Mouse (Mus musculus): ENCODE results near the gene Golgb1. TPM values are rescaled to one million over a fixed set of nuclear protein-coding genes. Genes with fewer than 3 reads are reported as not detected.

The Golgb1 gene
- polyA plus RNA-seq, 1 experiment from 2014 or later, result 123 TPM

GRCm38 (mm10) chr16:36924312-36924711, 49.4 kb downstream of the Golgb1 start:
- WGBS, result 91% methylated on average over 8 of the region's 8 CpGs
- Histone ChIP-seq H3K36me3 (ENCODE audit: control insufficient read depth, insufficient read depth, low read length) (peaks cover 42% of the 10 kb centered on the region), H3K9ac (replicated peaks; ENCODE audit: low read depth, low read length) (no peak overlapping the region), H3K27ac (ENCODE audit: low read length) (no peak overlapping the region), H3K4me1 (ENCODE audit: control insufficient read depth, insufficient read depth, low read length) (no peaks in the 10 kb centered on the region), H3K4me2 (replicated peaks; ENCODE audit: low read depth, low read length) (no peak overlapping the region), H3K27me3 (ENCODE audit: control insufficient read depth, insufficient read depth, low read length) (no peaks in the 10 kb centered on the region), H3K4me3 (ENCODE audit: low read depth, low read length) (no peak overlapping the region), H3K9me3 (ENCODE audit: control insufficient read depth, low read depth, low read length) (no peaks in the 10 kb centered on the region)
- no peak for ATAC-seq (ENCODE audit: insufficient number of reproducible peaks, insufficient read depth, low FRiP score, low read depth)

- no peak overlapping the region for H3K9ac ChIP-seq (replicated peaks; ENCODE audit: low read depth, low read length)
- ATAC-seq (ENCODE audit: insufficient number of reproducible peaks, insufficient read depth, low FRiP score, low read depth), result no peak
- H3K4me1 ChIP-seq (ENCODE audit: control insufficient read depth, insufficient read depth, low read length), result no peaks in the 10 kb centered on the region
- H3K4me2 ChIP-seq (replicated peaks; ENCODE audit: low read depth, low read length), result no peak overlapping the region
- H3K27me3 ChIP-seq (ENCODE audit: control insufficient read depth, insufficient read depth, low read length), result no peaks in the 10 kb centered on the region
- 92% methylated on average over 6 of the region's 6 CpGs for WGBS
- H3K4me3 ChIP-seq (ENCODE audit: low read depth, low read length), result no peak overlapping the region
- H3K27ac ChIP-seq (ENCODE audit: low read length), result no peak overlapping the region
- peaks cover 44% of the 10 kb centered on the region for H3K36me3 ChIP-seq (ENCODE audit: control insufficient read depth, insufficient read depth, low read length)
- no peaks in the 10 kb centered on the region for H3K9me3 ChIP-seq (ENCODE audit: control insufficient read depth, low read depth, low read length)
Observed at GRCm38 (mm10) chr16:36925351-36925750, 50.4 kb downstream of the Golgb1 start.

- Histone ChIP-seq H3K36me3 (ENCODE audit: control insufficient read depth, insufficient read depth, low read length) (peaks cover 45% of the 10 kb centered on the region), H3K4me3 (ENCODE audit: low read depth, low read length) (no peak overlapping the region), H3K4me1 (ENCODE audit: control insufficient read depth, insufficient read depth, low read length) (no peaks in the 10 kb centered on the region), H3K27me3 (ENCODE audit: control insufficient read depth, insufficient read depth, low read length) (no peaks in the 10 kb centered on the region), H3K9me3 (ENCODE audit: control insufficient read depth, low read depth, low read length) (no peaks in the 10 kb centered on the region), H3K4me2 (replicated peaks; ENCODE audit: low read depth, low read length) (no peak overlapping the region), H3K27ac (ENCODE audit: low read length) (no peak overlapping the region), H3K9ac (replicated peaks; ENCODE audit: low read depth, low read length) (no peak overlapping the region)
- 79% methylated on average over 6 of the region's 6 CpGs for WGBS
- ATAC-seq (ENCODE audit: insufficient number of reproducible peaks, insufficient read depth, low FRiP score, low read depth), result no peak
Observed at GRCm38 (mm10) chr16:36925797-36926196, 50.9 kb downstream of the Golgb1 start.

- peaks cover 46% of the 10 kb centered on the region for H3K36me3 ChIP-seq (ENCODE audit: control insufficient read depth, insufficient read depth, low read length)
- 89% methylated on average over 10 of the region's 10 CpGs for WGBS
- H3K9ac ChIP-seq (replicated peaks; ENCODE audit: low read depth, low read length), result no peak overlapping the region
- no peak for ATAC-seq (ENCODE audit: insufficient number of reproducible peaks, insufficient read depth, low FRiP score, low read depth)
- H3K27ac ChIP-seq (ENCODE audit: low read length), result no peak overlapping the region
- no peaks in the 10 kb centered on the region for H3K4me1 ChIP-seq (ENCODE audit: control insufficient read depth, insufficient read depth, low read length)
- no peaks in the 10 kb centered on the region for H3K9me3 ChIP-seq (ENCODE audit: control insufficient read depth, low read depth, low read length)
- no peaks in the 10 kb centered on the region for H3K27me3 ChIP-seq (ENCODE audit: control insufficient read depth, insufficient read depth, low read length)
- H3K4me2 ChIP-seq (replicated peaks; ENCODE audit: low read depth, low read length), result no peak overlapping the region
- no peak overlapping the region for H3K4me3 ChIP-seq (ENCODE audit: low read depth, low read length)
Observed at GRCm38 (mm10) chr16:36926514-36927447, 51.8 kb downstream of the Golgb1 start.

- whole genome bisulfite sequencing, result 87% methylated on average over 10 of the region's 10 CpGs
- Histone ChIP-seq H3K27ac (ENCODE audit: low read length) (no peak overlapping the region), H3K4me3 (ENCODE audit: low read depth, low read length) (no peak overlapping the region), H3K27me3 (ENCODE audit: control insufficient read depth, insufficient read depth, low read length) (no peaks in the 10 kb centered on the region), H3K36me3 (ENCODE audit: control insufficient read depth, insufficient read depth, low read length) (peaks cover 54% of the 10 kb centered on the region), H3K9me3 (ENCODE audit: control insufficient read depth, low read depth, low read length) (no peaks in the 10 kb centered on the region), H3K4me1 (ENCODE audit: control insufficient read depth, insufficient read depth, low read length) (no peaks in the 10 kb centered on the region), H3K9ac (replicated peaks; ENCODE audit: low read depth, low read length) (no peak overlapping the region), H3K4me2 (replicated peaks; ENCODE audit: low read depth, low read length) (no peak overlapping the region)
- ATAC-seq (ENCODE audit: insufficient number of reproducible peaks, insufficient read depth, low FRiP score, low read depth), result no peak
Observed at GRCm38 (mm10) chr16:36927495-36928105, 52.7 kb downstream of the Golgb1 start.

GRCm38 (mm10) chr16:36928106-36928500, 53.2 kb downstream of the Golgb1 start:
- no peak for ATAC-seq (ENCODE audit: insufficient number of reproducible peaks, insufficient read depth, low FRiP score, low read depth)
- no peak overlapping the region for H3K4me2 ChIP-seq (replicated peaks; ENCODE audit: low read depth, low read length)
- no peaks in the 10 kb centered on the region for H3K9me3 ChIP-seq (ENCODE audit: control insufficient read depth, low read depth, low read length)
- H3K4me1 ChIP-seq (ENCODE audit: control insufficient read depth, insufficient read depth, low read length), result no peaks in the 10 kb centered on the region
- no peak overlapping the region for H3K9ac ChIP-seq (replicated peaks; ENCODE audit: low read depth, low read length)
- no peak overlapping the region for H3K4me3 ChIP-seq (ENCODE audit: low read depth, low read length)
- H3K27ac ChIP-seq (ENCODE audit: low read length), result no peak overlapping the region
- peaks cover 56% of the 10 kb centered on the region for H3K36me3 ChIP-seq (ENCODE audit: control insufficient read depth, insufficient read depth, low read length)
- no peaks in the 10 kb centered on the region for H3K27me3 ChIP-seq (ENCODE audit: control insufficient read depth, insufficient read depth, low read length)
- WGBS, result 93% methylated on average over 8 of the region's 8 CpGs

- H3K27ac ChIP-seq (ENCODE audit: low read length), result no peak overlapping the region
- WGBS, result 94% methylated on average over 7 of the region's 7 CpGs
- H3K36me3 ChIP-seq (ENCODE audit: control insufficient read depth, insufficient read depth, low read length), result peaks cover 55% of the 10 kb centered on the region
- H3K4me3 ChIP-seq (ENCODE audit: low read depth, low read length), result no peak overlapping the region
- ATAC-seq (ENCODE audit: insufficient number of reproducible peaks, insufficient read depth, low FRiP score, low read depth), result no peak
- H3K27me3 ChIP-seq (ENCODE audit: control insufficient read depth, insufficient read depth, low read length), result no peaks in the 10 kb centered on the region
- no peak overlapping the region for H3K9ac ChIP-seq (replicated peaks; ENCODE audit: low read depth, low read length)
- no peak overlapping the region for H3K4me2 ChIP-seq (replicated peaks; ENCODE audit: low read depth, low read length)
- H3K4me1 ChIP-seq (ENCODE audit: control insufficient read depth, insufficient read depth, low read length), result no peaks in the 10 kb centered on the region
- H3K9me3 ChIP-seq (ENCODE audit: control insufficient read depth, low read depth, low read length), result no peaks in the 10 kb centered on the region
Observed at GRCm38 (mm10) chr16:36929216-36929615, 54.3 kb downstream of the Golgb1 start.

- Histone ChIP-seq H3K4me3 (ENCODE audit: low read depth, low read length) (no peak overlapping the region), H3K9ac (replicated peaks; ENCODE audit: low read depth, low read length) (no peak overlapping the region), H3K36me3 (ENCODE audit: control insufficient read depth, insufficient read depth, low read length) (peaks cover 43% of the 10 kb centered on the region), H3K4me2 (replicated peaks; ENCODE audit: low read depth, low read length) (no peak overlapping the region), H3K4me1 (ENCODE audit: control insufficient read depth, insufficient read depth, low read length) (no peaks in the 10 kb centered on the region), H3K9me3 (ENCODE audit: control insufficient read depth, low read depth, low read length) (no peaks in the 10 kb centered on the region), H3K27ac (ENCODE audit: low read length) (no peak overlapping the region), H3K27me3 (ENCODE audit: control insufficient read depth, insufficient read depth, low read length) (no peaks in the 10 kb centered on the region)
- WGBS, result 61% methylated on average over 11 of the region's 11 CpGs
- ATAC-seq (ENCODE audit: insufficient number of reproducible peaks, insufficient read depth, low FRiP score, low read depth), result no peak
Observed at GRCm38 (mm10) chr16:36930231-36931136, 55.5 kb downstream of the Golgb1 start.

Data from stomach, embryonic 14.5 days (tissue).